Mouse (Mus musculus) regulatory T cell (primary cell): ENCODE measurements around the gene Ulk1.
"Not testable (repeated sequence)": the region's sequence is repeated elsewhere in the genome, so short reads cannot be mapped to it uniquely, and the experiment has no call there.

ENCODE experiments used
- in situ Hi-C: fragments of 300-600 bp; cut with MboI, MseI; formaldehyde crosslinking; loops from one replicate; pipeline ENCODE4 v1.15.1; 2025; ENCODE audit warnings: high pct_unique_total_duplicates

Gene Ulk1

DNA sequence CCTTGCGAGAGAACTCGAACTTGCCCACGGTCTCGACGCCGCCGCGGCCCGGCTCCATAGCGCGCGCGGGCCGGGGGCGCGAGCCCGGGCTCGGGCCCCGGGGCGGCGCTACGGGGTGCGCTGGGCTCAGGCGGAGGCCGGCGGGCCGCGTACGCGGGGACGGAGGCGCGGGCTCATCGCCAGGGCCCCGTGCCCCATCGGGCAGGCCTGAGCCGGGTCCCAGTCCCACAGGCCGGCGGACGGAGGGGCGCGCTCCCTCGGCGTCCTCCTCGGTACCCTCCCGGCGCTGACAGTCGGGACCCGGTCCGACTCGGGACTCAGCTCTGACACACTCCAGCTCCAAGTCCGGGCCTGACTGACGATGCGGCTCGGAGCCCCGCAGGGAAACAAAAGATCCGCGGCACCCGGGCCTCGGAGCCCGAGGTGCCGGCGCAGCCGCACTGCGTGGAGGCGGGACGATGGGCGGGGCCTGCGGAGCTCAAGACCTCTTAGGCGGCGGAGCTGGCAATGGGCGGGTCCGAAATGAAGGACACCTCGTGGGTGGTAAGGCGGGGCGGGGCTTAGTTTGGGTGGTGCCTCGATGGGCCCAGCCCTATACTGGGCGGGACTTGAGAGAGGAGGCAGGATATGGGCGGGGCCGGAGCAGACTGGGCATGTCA lies at the start of gene Ulk1:
Gene Ulk1 (minus strand): TSS at position 431 of the 659 bp plus-strand sequence.
- in situ Hi-C loops = no loop called here

DNA sequence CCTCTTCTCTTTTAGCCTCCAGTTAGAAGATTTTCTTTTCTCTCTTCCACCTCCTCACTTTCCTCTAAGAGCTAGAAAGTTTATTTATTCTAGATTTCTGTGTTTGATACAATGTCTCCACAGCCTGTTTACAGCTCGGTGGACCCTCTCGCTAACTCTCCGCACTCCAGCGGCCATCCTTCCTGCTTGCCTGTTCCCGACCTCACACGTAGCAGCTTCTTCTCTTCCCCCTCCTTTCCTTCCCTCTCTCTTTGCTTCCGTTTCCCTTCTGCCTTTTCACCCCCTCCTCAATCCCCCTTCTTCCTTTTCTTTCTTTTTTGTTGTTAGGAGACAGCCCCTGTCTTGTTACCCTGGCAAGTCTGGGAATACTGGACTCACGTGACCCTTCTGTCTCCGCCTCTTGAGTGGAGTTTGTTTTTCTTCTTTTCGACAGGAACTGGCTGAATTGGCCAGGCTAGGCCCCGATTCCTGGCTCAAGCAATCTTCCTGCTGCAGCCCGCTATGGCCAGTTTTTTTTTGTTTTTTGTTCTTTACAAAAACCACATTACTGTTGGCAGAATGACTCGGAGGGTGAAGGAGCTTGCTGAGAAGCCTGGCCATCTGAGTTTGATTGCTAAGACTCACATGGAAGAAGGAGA lies 49.2 kb upstream of the Ulk1 start:
- in situ Hi-C loops = no loop called here

DNA sequence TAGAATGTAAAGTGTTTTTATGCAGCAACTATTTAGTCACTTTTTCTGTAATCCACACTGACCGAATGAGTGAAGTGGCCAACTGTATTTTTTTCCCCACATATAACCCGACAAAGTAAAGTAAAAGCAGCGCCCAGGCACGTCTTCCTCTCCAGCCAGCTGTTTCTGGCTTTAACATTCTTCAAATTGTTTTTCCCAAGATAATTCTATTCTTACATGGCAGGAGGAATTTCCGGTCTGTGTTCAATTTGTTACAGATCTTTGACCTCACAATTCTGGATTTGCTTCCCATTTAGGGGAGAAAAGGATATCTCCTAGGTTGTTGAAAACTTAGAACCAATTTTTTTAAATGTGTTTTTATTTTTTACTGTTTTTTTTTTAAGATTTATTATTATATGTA lies 47.2 kb upstream of the Ulk1 start:
- in situ Hi-C loops = no loop called here

- in situ Hi-C loops = no loop called here
Observed at GRCm38 (mm10) chr5:110852990-110853389, 43.1 kb upstream of the Ulk1 start.

- in situ Hi-C loops = loop anchor here (5.0 kb wide), 1 partner anchor 64 kb away; no protein-coding TSS in a partner anchor
Observed at GRCm38 (mm10) chr5:110841046-110841862, 31.4 kb upstream of the Ulk1 start.

DNA sequence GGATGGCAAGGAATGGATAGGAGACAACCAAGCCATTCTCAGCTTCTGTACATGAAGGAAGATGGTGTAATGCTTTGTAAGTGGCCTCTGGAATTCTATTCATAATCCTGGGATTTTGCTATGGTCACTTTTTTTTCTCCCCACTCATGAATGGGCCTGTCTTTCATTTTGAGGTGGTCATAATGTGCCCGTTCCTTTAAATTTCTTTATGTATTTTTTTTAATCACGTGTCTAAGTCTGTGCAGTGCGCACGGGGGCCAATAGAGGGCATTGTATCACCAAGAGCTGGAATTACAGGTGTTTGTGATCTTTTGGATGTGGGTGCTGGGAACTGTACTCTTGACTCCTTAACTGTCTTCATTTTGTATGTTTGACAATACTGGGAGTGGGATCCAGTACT lies 30.6 kb upstream of the Ulk1 start:
- in situ Hi-C loops = loop anchor here (5.0 kb wide), 1 partner anchor 63 kb away; no protein-coding TSS in a partner anchor

GRCm38 (mm10) chr5:110839678-110840365 lies 29.9 kb upstream of the Ulk1 start, which contains the start of the genes Hscb and Chek2:
Gene Hscb (minus strand): TSS chr5:110839777.
Gene Chek2 (plus strand): TSS chr5:110839979.
- in situ Hi-C loops = loop anchor here (5.0 kb wide), 1 partner anchor 63 kb away; no protein-coding TSS in a partner anchor

GRCm38 (mm10) chr5:110839038-110839677 lies 29.3 kb upstream of the Ulk1 start:
- in situ Hi-C loops = no loop called here

GRCm38 (mm10) chr5:110838016-110838415 lies 28.1 kb upstream of the Ulk1 start:
- in situ Hi-C loops = not testable (repeated sequence)

DNA sequence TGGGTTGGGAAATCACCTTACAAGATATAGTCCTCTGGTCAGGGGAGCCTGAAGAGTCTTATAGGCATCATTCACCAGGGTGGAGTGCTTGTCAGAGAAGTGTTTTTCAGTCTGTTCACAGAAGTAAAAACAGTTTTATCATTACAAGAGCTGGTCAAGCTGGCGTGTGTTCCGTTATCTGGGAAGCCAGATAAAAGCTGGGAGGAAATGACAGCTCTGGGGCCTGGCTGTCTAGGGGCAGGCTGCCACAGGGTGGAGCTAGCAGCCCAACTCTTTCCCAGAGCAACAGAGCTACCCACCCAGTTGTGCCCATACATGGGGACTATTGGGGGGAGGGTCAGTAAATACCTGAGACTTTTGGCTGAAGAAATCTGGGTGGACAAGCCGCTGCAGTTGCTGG lies 26.1 kb upstream of the Ulk1 start:
- in situ Hi-C loops = no loop called here

- in situ Hi-C loops = no loop called here
Observed at GRCm38 (mm10) chr5:110831036-110831720, 21.3 kb upstream of the Ulk1 start.

- in situ Hi-C loops = no loop called here
Observed at GRCm38 (mm10) chr5:110827576-110827975, 17.7 kb upstream of the Ulk1 start.

- in situ Hi-C loops = no loop called here
Observed at GRCm38 (mm10) chr5:110826781-110827495, 17.0 kb upstream of the Ulk1 start.

DNA sequence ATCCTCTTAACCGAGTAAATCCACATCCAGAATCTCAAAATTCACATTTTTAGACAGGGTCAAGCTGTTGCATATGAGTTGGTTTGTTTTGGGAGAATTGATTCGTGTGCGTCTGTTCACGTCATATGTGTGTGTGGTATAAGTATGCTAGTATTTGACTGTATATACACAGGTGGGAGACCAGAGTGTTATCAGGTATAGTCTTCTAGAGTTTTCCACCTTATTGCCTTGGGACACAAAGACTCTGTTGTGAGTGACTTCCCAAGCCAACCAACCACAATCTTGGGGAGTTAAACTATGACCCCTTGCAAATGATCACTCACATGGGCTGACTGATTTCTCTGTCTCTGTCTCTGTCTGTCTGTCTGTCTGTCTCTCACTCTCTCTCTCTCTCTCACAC lies 14.5 kb upstream of the Ulk1 start:
- in situ Hi-C loops = no loop called here

GRCm38 (mm10) chr5:110808821-110809666 lies 853 bp downstream of the Ulk1 start:
- in situ Hi-C loops = no loop called here

DNA sequence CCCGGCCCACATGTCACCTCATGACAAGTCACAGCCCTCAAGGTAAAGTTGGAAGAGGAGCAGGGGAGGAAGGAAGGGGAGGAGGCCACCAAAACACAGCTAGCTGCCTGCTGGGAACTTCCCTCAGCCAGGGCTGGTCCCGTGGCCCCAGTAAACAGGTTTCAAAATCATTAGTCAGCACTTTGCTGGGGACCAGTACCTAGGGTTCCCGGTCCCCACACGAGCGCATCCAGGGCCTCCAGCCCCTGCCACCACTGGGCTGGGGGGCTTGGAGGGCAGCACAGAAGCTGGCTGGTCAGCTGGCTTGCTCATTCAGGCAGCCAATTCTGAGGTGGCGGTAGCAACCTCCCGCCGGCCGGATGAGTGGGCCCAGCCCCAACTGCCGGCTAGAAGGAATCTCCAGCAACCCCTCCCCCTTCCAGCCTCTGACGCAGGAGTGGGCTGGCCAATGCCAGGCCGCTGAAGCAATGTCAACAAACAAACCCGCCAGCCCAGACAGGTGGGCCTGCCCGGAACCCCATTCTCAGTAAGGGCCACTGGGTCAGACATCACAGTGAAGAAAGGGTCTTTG lies 1.8 kb downstream of the Ulk1 start:
- in situ Hi-C loops = no loop called here

DNA sequence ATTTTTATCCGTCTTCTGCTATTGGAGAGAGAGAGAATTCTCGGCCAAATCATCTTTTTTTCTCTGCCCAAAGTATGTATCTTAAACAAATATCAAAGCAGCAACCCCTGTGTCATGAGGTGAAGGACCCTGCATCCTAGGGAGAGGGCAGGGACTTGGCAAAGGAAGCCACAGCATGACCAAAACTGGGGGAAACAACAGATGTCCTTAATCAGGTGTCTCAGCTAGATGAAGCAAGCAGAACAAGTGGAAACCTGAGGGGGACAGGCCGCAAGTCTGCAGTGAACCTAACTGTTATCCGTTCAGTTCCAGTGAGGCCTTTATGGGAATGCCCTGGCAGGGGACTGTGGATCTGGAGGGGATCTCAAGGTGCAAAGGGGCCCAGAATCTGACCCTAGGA lies 2.4 kb downstream of the Ulk1 start:
- in situ Hi-C loops = no loop called here

DNA sequence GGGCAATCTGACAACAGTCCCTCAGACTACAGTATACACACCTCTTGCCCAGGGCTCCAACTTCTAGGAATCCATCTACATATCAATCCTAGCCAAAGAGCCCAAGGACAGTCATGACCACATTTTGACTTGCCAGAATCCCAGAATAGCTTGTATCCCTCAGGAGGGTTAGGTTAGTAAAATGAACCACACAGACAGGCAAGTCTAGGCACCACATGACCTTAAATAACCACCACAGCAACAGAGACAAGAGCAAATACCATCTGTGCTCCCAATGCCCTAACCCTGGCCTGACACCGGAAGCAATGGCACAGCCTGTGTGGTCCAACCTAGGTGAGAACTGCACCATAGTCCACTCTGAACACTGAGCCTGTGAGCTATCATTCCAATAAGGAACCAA lies 3.2 kb downstream of the Ulk1 start:
- in situ Hi-C loops = no loop called here

DNA sequence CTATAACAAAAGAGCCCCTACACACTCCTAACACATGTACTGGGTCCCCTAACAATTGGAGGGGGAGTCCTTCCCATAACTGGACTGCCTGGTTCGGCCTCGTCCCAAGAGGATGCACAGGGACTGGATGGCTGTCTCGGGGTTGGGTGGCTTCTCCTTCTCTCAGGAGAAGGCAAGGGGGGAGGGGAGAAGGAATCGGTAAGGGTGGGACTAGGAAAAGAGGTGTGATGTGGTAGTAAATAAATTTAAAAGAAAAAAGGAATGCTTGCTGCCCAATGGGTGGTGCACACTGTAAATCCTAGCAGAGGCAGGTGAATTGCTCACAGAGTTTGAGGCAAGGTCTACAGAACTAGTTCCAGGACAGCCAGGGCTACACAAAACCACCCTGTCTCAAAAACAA lies 3.7 kb downstream of the Ulk1 start:
- in situ Hi-C loops = no loop called here
